Mouse (Mus musculus): Measurements from ENCODE around the gene Slc25a11.

DNA sequence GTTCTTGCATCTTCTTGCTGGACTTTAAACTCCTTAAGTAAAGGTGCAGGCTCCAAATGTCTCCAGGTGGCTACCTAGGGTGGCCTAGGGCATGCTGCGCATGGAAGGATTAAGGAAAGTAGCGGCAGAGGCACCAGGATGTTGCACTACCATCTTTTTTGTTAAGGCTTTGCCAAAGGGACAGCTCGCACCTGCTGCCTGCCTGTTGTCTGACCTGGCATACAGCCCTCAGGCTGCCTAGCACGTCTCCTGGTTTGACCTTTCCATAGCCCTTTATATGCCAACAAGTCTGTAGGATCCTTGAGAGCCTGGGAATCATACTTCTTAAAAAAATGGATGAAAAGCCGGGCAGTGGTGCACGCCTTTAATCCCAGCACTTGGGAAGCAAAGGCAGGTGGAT is 4.2 kb downstream of the Slc25a11 start:
- TF ChIP-seq CTCF (IDR thresholded peaks at IDR 0.05; ENCODE audit: low read depth): no peak
- no peak for TF ChIP-seq EP300 (IDR thresholded peaks at IDR 0.05; ENCODE audit: low read depth)

Measured in liver, embryonic 14.5 days (tissue).